ENCODE assay signal across 7 mouse cellular contexts in the genomic region with DNA sequence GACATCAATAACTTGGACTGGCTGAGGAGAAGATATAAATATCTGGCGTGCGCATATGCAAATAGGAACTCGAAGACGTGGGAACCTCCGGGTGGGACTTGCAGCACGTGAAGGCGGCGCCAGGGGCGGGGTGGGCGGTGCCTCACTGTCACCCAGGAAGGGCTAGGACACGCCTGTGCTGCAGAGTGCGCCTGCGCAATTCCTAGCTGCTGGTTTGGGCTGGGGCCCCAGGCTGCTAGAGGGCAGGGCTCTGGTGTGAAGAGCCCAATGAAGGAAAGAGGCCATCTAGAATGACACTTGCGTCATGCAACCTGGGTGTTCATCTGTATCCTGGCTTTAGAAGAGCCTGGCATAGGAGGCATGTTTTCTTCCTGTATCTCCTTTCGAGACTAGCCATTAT.
DNase-seq lines count a peak whose midpoint lies in the region; ATAC-seq lines count a peak whose summit lies in the region.

No protein-coding gene starts in this region.

- 11% methylated on average over 15 of the region's 15 CpGs for WGBS in forebrain, embryonic 12.5 days
- 14% methylated on average over 15 of the region's 15 CpGs for WGBS in heart, embryonic 14.5 days
- 14% methylated on average over 15 of the region's 15 CpGs for whole genome bisulfite sequencing in stomach, embryonic 15.5 days

- peak; percentile 65 for DNase-seq in c-Kit-positive CD71-positive TER-119-positive erythroid progenitor cells, embryonic 14.5 days (ENCODE audit: low spot score)
- DNase-seq in kidney, postnatal 10 days, result peak; percentile 96
- DNase-seq in liver, result peak; percentile 88
- peak; percentile 36 for DNase-seq in naive thymus-derived CD4-positive, alpha-beta T cell, adult 2 months (ENCODE audit: low read depth)

- no peaks in the 10 kb centered on the region for H3K27me3 ChIP-seq in forebrain, embryonic 12.5 days
- H3K27me3 ChIP-seq in heart, embryonic 14.5 days (ENCODE audit: control insufficient read depth, insufficient read depth, low read length), result no peaks in the 10 kb centered on the region
- no peaks in the 10 kb centered on the region for H3K27me3 ChIP-seq in stomach, embryonic 15.5 days (replicated peaks)

- H3K36me3 ChIP-seq in forebrain, embryonic 12.5 days (replicated peaks), result no peaks in the 10 kb centered on the region
- no peaks in the 10 kb centered on the region for H3K36me3 ChIP-seq in heart, embryonic 14.5 days (ENCODE audit: control insufficient read depth, insufficient read depth, low read length)
- no peaks in the 10 kb centered on the region for H3K36me3 ChIP-seq in stomach, embryonic 15.5 days

- H3K9me3 ChIP-seq in forebrain, embryonic 12.5 days, result no peaks in the 10 kb centered on the region
- H3K9me3 ChIP-seq in heart, embryonic 14.5 days (ENCODE audit: control insufficient read depth, low read length), result no peaks in the 10 kb centered on the region
- no peaks in the 10 kb centered on the region for H3K9me3 ChIP-seq in stomach, embryonic 15.5 days

- H3K4me1 ChIP-seq in forebrain, embryonic 12.5 days, result peaks cover 19% of the 10 kb centered on the region
- H3K4me1 ChIP-seq in heart, embryonic 14.5 days (ENCODE audit: control insufficient read depth in 2 of 2, insufficient read depth in 2 of 2, low read length in 2 of 2), result peaks cover 5 to 7% of the 10 kb centered on the region in 2 experiments; a peak in 2 of 4 replicates
- H3K4me1 ChIP-seq in stomach, embryonic 15.5 days, result peaks cover 8% of the 10 kb centered on the region; the same call in 1 of the 2 replicates

- ATAC-seq in forebrain, embryonic 12.5 days (ENCODE audit: low FRiP score), result peak; percentile 86
- ATAC-seq in heart, embryonic 14.5 days (ENCODE audit: insufficient number of reproducible peaks, insufficient read depth, low FRiP score, low read depth), result peak; percentile 79
- peak; percentile 91 for ATAC-seq in stomach, embryonic 15.5 days (ENCODE audit: insufficient read depth, low FRiP score, low read depth)

- peak overlapping the region; percentile 21 for H3K4me3 ChIP-seq in forebrain, embryonic 12.5 days (replicated peaks)
- H3K4me3 ChIP-seq in heart, embryonic 14.5 days (ENCODE audit: control insufficient read depth in 1 of 2, insufficient read depth in 1 of 2, low read depth in 1 of 2, low read length in 2 of 2), result peak overlapping the region; percentile 10 to 24; a peak in 3 of 4 replicates
- peak overlapping the region; percentile 27 for H3K4me3 ChIP-seq in stomach, embryonic 15.5 days (replicated peaks)

- H3K9ac ChIP-seq in forebrain, embryonic 12.5 days, result no peak overlapping the region
- peak overlapping the region; percentile 42 for H3K9ac ChIP-seq in heart, embryonic 14.5 days (ENCODE audit: low read length)
- no peak overlapping the region for H3K9ac ChIP-seq in stomach, embryonic 15.5 days

- H3K27ac ChIP-seq in forebrain, embryonic 12.5 days, result no peak overlapping the region
- H3K27ac ChIP-seq in heart, embryonic 14.5 days (replicated peaks in 1 of 2; ENCODE audit: control insufficient read depth in 1 of 2, insufficient read depth in 1 of 2, low read depth in 2 of 2, low read length in 2 of 2), result no peak overlapping the region
- no peak overlapping the region for H3K27ac ChIP-seq in stomach, embryonic 15.5 days

- peak overlapping the region; percentile 50 for H3K4me2 ChIP-seq in forebrain, embryonic 12.5 days
- H3K4me2 ChIP-seq in heart, embryonic 14.5 days (ENCODE audit: low read length), result peak overlapping the region; percentile 62
- peak overlapping the region; percentile 46 for H3K4me2 ChIP-seq in stomach, embryonic 15.5 days

Comparison
In these comparisons a context has a peak if more than half of its experiments do, and no peak if none do; other contexts are left out.
1. DNase-seq: peak in every context shown above with its lines; median percentile 96 in kidney, postnatal 10 days; 88 in liver; 65 in c-Kit-positive CD71-positive TER-119-positive erythroid progenitor cells, embryonic 14.5 days; 36 in naive thymus-derived CD4-positive, alpha-beta T cell, adult 2 months.